Mouse (Mus musculus) thymus, adult 2 months (tissue): ENCODE data around the gene Cnot9.

Experiments
- CTCF ChIP-seq: fragments of 200-500 bp; IDR thresholded peaks from 2 replicates; pipeline ENCODE4 v1.5.1; 2012; ENCODE audit warnings: mild to moderate bottlenecking, control low read depth, low read length, moderate library complexity, borderline replicate concordance; ENCODE audit not compliant: control insufficient read depth, poor library complexity, insufficient read depth; ENCODE audit errors: extremely low read depth
- POLR2A ChIP-seq: fragments of 200-500 bp; IDR thresholded peaks from 2 replicates; pipeline ENCODE4 v1.6.1; 2012; ENCODE audit warnings: mild to moderate bottlenecking, low read length, control low read depth, moderate library complexity; ENCODE audit not compliant: control insufficient read depth, poor library complexity, insufficient read depth; ENCODE audit errors: extremely low read depth

DNA sequence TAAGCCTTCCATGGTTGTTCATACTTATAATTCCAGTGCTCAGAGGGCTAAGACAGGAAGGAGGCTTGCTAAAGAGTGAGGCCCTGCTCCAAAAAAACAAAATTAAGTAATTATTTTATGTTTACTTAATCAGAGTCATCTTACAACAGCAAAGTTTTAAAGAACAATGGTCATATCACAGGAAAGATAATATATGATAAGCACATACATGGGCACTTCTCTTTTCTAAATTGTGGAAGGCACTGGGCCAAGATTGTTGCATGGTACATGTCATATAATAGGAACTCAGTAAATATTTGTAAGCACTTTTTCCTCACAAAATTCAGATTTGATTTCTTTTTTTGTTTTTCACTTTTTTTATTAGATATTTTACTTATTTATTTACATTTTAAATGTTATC lies 14.0 kb downstream of the Cnot9 start:
- TF ChIP-seq CTCF (no peak), POLR2A (no peak)
